Mouse (Mus musculus) embryonic facial prominence, embryonic 15.5 days (tissue): Measurements from ENCODE around the gene Nid2. TPM values are rescaled to one million over a fixed set of nuclear protein-coding genes. Genes with fewer than 3 reads are reported as not detected.

ENCODE experiments used
- ATAC-seq: fragments of 200-750 bp; cut with Nextera tagmentation; 2 replicates; pipeline ENCODE4 v1.8.0; 2017; ENCODE audit warnings: low read depth, moderate TSS enrichment; ENCODE audit not compliant: insufficient number of reproducible peaks, low FRiP score, low TSS enrichment
- H3K27ac ChIP-seq: fragments of 300-500 bp; sonication (generic); replicated peaks from 2 replicates; pipeline ENCODE4 v1.5.1; 2015; ENCODE audit warnings: mild to moderate bottlenecking, inconsistent platforms
- H3K27me3 ChIP-seq: fragments of 300-500 bp; sonication (generic); 2 replicates; pipeline ENCODE4 v1.6.1; 2015; ENCODE audit warnings: inconsistent platforms
- H3K36me3 ChIP-seq: fragments of 300-500 bp; sonication (generic); 2 replicates; pipeline ENCODE4 v1.6.1; 2015; ENCODE audit warnings: mild to moderate bottlenecking, inconsistent platforms
- H3K4me1 ChIP-seq: fragments of 300-500 bp; sonication (generic); 2 replicates; pipeline ENCODE4 v1.6.1; 2015; ENCODE audit warnings: inconsistent platforms
- H3K4me2 ChIP-seq: fragments of 300-500 bp; sonication (generic); replicated peaks from 2 replicates; pipeline ENCODE4 v1.6.1; 2015; ENCODE audit warnings: mild to moderate bottlenecking, inconsistent platforms
- H3K4me3 ChIP-seq: fragments of 300-500 bp; sonication (generic); replicated peaks from 2 replicates; pipeline ENCODE4 v1.5.1; 2015; ENCODE audit warnings: mild to moderate bottlenecking, inconsistent platforms
- H3K9ac ChIP-seq: fragments of 300-500 bp; sonication (generic); 2 replicates; pipeline ENCODE4 v1.6.1; 2015; ENCODE audit warnings: inconsistent platforms
- H3K9me3 ChIP-seq: fragments of 300-500 bp; sonication (generic); replicated peaks from 2 replicates; pipeline ENCODE4 v1.6.1; 2016; ENCODE audit warnings: inconsistent platforms
- WGBS: fragments of 180-500 bp; shearing (Covaris S2); methylation state at CpG from one replicate; pipeline ENCODE4 v1.1.7; 2015; 5-methylcytosine and 5-hydroxymethylcytosine counted together
- polyA plus RNA-seq: library from polyadenylated mRNA; unstranded; fragments of >200 nt; fragmentation: Nextera tagmentation; extraction: Ambion mirVana; gene quantifications from 2 replicates; pipeline ENCODE4 v1.2.1, GENCODE M21; 2015

Nid2 gene
- polyA plus RNA-seq, 1 experiment from 2014 or later = 91.3 TPM

DNA sequence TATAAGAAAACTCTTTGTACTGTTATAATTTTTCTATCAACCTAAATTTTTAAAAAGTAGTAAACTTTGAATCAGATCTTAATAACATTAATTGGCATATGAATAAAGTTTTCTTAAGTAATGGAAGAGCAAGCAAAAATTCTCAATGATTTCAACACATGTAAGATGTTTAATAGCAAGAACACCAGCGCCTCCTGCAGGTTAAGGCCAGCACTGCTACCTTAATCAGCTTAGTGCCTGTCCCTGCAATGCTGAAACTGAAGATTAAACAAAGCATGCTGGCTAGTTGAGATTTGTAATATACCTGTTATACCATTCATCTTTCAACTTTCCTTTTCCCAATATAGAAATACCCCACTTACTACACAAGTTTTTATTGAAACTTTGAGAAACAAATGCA is 66.9 kb downstream of the Nid2 start:
- Histone ChIP-seq H3K27me3 (no peaks in the 10 kb centered on the region), H3K9ac (no peak overlapping the region), H3K27ac (no peak overlapping the region), H3K9me3 (no peaks in the 10 kb centered on the region), H3K36me3 (peaks cover 53% of the 10 kb centered on the region), H3K4me2 (no peak overlapping the region), H3K4me1 (0 out of 2 replicates have a peak, but pooled peaks cover 5% of the 10 kb centered on the region), H3K4me3 (no peak overlapping the region)
- 5% methylated on average over 1 of the region's 1 CpGs for WGBS
- no peak for ATAC-seq

DNA sequence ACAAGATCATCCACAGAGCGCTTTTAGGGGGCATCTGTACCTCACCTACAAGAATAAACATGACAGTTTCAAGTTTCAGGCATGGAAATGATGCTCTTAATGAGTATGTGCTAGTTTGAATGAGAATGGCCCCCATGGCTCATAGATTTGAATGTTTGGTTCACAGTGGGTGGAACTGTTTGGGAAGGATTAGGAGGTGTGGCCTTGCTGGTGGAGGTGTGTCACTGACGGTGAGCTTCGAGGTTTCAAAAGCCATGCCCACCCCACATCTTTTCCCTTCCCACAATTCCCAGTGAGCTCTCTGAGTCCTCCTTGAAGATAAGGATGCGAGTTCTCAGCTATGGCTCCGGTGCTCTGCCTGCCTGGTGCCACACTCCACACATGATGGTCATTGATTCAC is 70.6 kb downstream of the Nid2 start:
- Histone ChIP-seq H3K4me3 (no peak overlapping the region), H3K36me3 (peaks cover 20% of the 10 kb centered on the region), H3K27me3 (no peaks in the 10 kb centered on the region), H3K4me1 (peaks cover 13% of the 10 kb centered on the region), H3K4me2 (no peak overlapping the region), H3K9me3 (no peaks in the 10 kb centered on the region), H3K9ac (no peak overlapping the region), H3K27ac (no peak overlapping the region)
- no peak for ATAC-seq
- 99% methylated on average over 5 of the region's 5 CpGs for WGBS

DNA sequence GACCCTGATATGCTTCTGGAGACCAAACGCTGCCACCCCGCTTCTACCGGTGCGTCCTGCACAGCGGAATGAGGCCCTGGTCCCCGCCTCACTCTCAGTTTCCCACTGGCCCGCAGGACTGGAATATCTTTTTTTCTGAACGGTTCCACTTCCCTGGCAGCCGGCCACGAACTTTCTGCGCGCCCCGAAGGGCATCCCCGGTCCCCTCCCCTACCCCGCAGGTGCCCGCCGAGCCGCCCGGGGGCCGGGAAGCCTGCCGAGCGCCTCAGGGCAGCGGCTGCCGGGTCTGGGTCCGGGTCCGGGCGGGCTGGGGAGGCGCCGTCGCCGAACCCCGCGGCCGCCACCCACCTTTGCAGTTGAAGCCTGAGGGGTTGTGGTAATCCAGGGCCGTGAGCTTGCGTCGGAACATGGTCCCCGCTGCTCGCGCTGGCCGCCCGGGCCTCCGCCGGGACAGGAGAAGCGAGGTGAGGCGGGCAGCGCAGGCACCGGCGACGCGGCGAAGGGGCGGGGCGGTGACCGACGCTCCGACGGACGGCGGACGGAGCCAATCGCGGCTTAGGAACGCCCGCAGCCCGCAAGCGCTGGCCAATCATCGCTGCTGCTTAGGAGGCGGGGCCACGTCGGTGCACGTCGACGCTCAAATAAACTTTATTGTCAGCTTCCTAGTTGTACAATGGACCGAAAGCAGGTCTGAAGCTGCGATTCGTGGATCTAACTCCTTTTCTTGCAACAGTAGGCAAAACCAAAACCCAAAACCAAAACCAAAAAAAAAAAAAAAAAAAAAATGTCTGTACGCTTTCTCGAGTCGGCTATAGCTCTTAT is 72.5 kb downstream of the Nid2 start, which contains the start of gene Rtraf:
TSS of gene Rtraf (minus strand) at position 504 of the 822 bp plus-strand sequence.
- Histone ChIP-seq H3K4me1 (peaks cover 13% of the 10 kb centered on the region), H3K36me3 (peaks cover 18% of the 10 kb centered on the region), H3K27ac (peak within 1 kb of the TSS; percentile 84), H3K9me3 (no peaks in the 10 kb centered on the region), H3K4me3 (peak within 1 kb of the TSS; percentile 94), H3K9ac (peak within 1 kb of the TSS; percentile 96), H3K4me2 (peak within 1 kb of the TSS; percentile 72), H3K27me3 (no peaks in the 10 kb centered on the region)
- ATAC-seq = peak; percentile 99
- WGBS = under 1% methylated on average over 80 of the region's 80 CpGs

DNA sequence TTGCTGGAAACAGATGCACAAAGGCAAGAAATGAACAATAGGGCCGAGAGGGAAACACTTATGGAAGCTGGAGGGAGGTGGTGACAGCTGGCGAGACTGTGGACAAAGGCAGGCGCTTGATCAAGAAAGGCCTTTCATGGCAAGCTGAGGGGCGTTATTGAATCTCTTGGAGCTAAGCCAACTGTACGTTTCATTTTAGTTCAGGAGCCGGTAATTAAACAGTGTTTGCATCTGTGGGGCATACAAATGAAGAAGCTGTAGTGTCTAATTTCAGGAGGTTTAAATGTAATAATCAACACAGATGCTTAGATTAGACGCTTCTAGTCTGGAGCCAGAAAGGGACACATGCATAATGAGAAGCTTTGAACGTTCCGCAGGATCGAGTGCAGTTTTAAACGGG is 74.4 kb downstream of the Nid2 start:
- 50% methylated on average over 11 of the region's 11 CpGs for WGBS
- no peak for ATAC-seq
- Histone ChIP-seq H3K9ac (no peak overlapping the region), H3K36me3 (peaks cover 12% of the 10 kb centered on the region), H3K4me3 (no peak overlapping the region), H3K9me3 (no peaks in the 10 kb centered on the region), H3K4me1 (peaks cover 13% of the 10 kb centered on the region), H3K4me2 (no peak overlapping the region), H3K27ac (no peak overlapping the region), H3K27me3 (no peaks in the 10 kb centered on the region)

DNA sequence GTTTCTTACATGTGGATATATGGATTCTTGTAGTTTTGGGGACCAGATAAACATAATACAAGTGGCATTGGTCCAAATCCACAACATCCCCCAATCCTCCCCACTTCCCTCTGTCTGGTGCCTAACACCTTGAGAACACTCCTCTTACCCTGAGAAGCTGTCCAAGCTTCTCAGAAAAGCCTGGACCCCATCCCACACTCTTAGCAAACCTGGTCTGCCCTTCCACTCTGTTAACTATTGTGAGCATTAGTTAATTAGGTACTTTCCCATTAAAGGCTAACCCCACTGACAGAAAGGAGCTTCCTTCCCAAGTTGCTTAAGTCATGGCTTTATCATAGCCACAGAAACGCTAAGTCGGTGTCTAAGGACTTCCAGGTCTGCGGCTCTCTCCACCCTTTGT is 85.2 kb downstream of the Nid2 start:
- Histone ChIP-seq H3K36me3 (no peaks in the 10 kb centered on the region), H3K4me1 (peaks cover 4% of the 10 kb centered on the region; the same call in 1 of the 2 replicates), H3K27me3 (no peaks in the 10 kb centered on the region), H3K9me3 (no peaks in the 10 kb centered on the region), H3K9ac (no peak overlapping the region), H3K4me2 (no peak overlapping the region), H3K27ac (no peak overlapping the region), H3K4me3 (no peak overlapping the region)
- no peak for ATAC-seq
- WGBS = 83% methylated on average over 3 of the region's 3 CpGs

DNA sequence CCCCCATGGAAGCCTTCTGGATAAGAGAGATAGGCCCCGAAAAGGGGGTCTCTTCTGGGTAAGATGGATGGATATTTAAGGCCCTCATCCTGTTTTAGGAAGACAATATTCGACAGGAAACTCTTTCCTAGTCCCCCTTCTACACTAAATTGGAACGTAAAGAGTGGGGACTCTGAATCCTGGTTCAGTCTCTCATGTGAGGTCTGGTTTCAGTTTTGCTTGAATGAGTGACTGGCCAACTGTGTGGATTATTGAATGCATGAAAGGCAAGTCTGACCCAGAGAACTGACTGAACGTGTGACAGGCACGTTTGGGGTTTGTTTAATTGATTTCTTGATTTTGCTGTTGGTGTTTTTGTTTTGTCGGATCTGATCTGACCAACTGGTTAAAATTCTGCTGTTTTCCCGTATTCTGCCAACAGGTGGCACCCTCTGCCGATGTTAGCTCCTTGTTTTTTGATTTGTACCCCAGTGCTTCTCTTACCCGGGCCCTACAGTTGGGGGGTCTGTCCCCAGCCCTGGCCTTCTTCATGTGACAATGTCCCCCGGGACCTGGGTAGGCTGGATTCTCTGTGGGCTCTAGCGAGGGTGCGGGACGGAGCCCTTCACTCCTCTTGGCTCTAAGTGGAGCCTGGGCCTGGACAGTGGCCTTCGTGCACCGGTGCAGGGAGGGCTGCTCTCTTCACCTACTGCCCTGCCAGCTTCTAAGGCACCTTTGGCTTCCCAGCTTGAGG is 88.7 kb downstream of the Nid2 start:
- Histone ChIP-seq H3K9ac (no peak overlapping the region), H3K27me3 (no peaks in the 10 kb centered on the region), H3K4me3 (peak overlapping the region; percentile 26), H3K4me2 (peak overlapping the region; percentile 53), H3K36me3 (no peaks in the 10 kb centered on the region), H3K27ac (no peak overlapping the region), H3K4me1 (peaks cover 4% of the 10 kb centered on the region; the same call in 1 of the 2 replicates), H3K9me3 (no peaks in the 10 kb centered on the region)
- WGBS = 23% methylated on average over 15 of the region's 15 CpGs
- no peak; the same call in 1 of the 2 replicates for ATAC-seq

DNA sequence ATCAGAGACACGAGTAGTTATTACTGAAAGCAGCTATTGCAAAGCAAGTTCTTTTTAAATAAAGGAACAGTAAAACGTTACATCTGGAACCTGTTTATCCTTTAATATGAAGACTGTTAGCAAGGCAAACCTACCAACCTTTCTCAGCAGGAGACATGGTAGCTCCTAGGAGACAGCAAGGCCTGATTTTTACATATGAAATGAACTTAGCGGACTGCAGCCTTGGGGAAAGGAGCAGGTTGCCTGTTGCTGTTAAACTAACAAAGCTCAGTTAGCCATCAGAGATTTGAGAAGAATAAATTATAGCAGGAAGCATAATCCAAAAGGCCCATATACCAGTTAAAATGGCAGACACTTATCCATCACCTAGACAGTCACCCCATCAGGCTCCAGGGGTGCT is 102.4 kb downstream of the Nid2 start:
- Histone ChIP-seq H3K4me1 (no peaks in the 10 kb centered on the region), H3K27ac (no peak overlapping the region), H3K27me3 (no peaks in the 10 kb centered on the region), H3K4me2 (no peak overlapping the region), H3K36me3 (no peaks in the 10 kb centered on the region), H3K9me3 (no peaks in the 10 kb centered on the region), H3K4me3 (no peak overlapping the region), H3K9ac (no peak overlapping the region)
- ATAC-seq = no peak
- WGBS = 43% methylated on average over 3 of the region's 3 CpGs

DNA sequence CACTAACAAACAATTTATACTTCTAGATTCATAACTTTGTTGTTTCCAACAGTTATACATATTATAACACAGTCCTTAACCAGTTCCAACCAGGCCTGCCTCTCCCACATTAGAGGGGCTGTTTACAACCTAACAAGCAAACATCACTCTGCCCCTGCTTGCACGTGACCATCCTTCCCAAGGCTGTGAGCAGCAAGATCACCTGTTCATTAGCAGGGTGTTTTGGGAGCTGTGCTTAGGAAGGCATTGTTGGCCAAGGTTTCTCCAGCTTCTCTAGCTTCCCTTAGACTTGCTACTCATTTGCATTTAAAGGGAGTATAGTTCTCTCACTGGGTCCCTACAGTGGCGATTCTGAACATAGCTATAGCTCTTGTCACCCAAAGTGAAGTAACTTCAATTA is 107.2 kb downstream of the Nid2 start:
- no peak for ATAC-seq
- no peak overlapping the region for H3K4me3 ChIP-seq

DNA sequence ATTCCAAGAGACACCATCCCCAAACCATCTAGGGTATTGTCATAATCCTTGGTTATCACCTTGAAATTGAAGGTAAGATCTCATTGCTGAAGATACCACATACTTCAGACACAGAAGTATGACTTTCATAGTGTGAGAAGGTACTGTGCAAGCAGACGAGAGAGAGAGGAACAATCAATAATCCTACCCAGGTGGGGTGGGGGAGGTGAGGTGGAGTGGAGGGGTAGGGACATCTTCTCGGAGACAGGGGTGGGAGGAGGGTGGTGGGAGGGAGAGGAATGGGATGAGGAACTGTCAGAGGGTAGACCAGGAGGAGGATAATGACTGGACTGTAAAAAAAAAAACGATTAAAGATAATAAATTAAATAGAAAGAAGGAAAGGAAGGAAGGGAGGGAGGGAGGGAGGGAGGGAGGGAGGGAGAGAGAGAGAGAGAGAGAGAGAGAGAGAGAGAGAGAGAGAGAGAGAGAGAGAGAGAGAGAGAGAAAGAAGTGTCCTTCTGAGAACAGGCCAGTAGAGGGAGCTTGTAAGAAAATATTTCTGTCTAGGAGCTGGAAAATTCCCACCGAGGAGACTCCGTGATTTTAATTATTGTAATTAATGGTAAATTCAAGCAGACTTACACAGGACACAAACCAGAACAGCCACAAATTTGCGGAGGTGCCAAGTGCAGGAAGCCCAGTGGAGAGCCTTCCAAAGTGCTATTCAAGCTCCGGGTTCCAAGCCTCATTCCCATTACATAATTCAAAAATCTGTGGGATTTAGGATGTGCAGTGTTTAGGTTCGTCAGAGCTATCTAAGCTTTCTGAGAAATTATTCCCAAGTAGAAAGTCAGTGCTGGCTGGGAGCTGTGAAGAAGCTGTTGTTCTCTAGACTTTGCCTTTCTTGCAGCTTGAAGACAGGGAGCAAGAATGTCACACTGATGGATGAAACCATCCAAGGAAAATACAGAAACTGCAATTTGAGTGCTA is 108.0 kb downstream of the Nid2 start:
- H3K4me2 ChIP-seq = no peak overlapping the region
- H3K27me3 ChIP-seq = no peaks in the 10 kb centered on the region
- H3K9ac ChIP-seq = no peak overlapping the region
- no peaks in the 10 kb centered on the region for H3K36me3 ChIP-seq
- no peaks in the 10 kb centered on the region for H3K9me3 ChIP-seq
- no peak overlapping the region for H3K4me3 ChIP-seq
- WGBS = 35% methylated on average over 8 of the region's 8 CpGs
- no peak overlapping the region for H3K27ac ChIP-seq
- ATAC-seq = no peak
- no peaks in the 10 kb centered on the region for H3K4me1 ChIP-seq

More for the DNA sequence above, 107.2 kb downstream of the Nid2 start:
- H3K27me3 ChIP-seq = no peaks in the 10 kb centered on the region
- 71% methylated on average over 2 of the region's 2 CpGs for WGBS
- H3K27ac ChIP-seq = no peak overlapping the region
- H3K4me2 ChIP-seq = no peak overlapping the region
- H3K9me3 ChIP-seq = no peaks in the 10 kb centered on the region
- H3K9ac ChIP-seq = no peak overlapping the region
- H3K36me3 ChIP-seq = no peaks in the 10 kb centered on the region
- no peaks in the 10 kb centered on the region for H3K4me1 ChIP-seq

DNA sequence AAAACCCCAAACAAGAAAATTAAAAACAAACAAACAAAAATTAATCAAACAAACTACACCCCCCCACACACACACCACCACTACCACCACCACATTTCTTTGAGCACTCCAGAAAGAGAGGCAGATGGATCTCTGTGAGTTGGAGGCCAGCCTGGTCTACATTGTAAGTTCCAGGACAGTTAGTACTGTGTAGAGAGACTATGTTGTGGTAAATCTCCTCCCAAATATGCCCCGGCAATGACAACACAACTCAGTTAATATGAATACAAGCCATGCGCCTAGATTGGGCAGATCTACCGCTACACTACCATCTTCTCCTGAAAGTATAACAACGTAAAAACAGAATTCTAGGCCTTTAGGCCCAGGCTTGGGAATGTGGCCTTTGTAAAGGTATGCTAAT is 109.2 kb downstream of the Nid2 start:
- 94% methylated on average over 4 of the region's 4 CpGs for WGBS
- no peak for ATAC-seq
- Histone ChIP-seq H3K4me3 (no peak overlapping the region), H3K9me3 (no peaks in the 10 kb centered on the region), H3K36me3 (no peaks in the 10 kb centered on the region), H3K4me2 (no peak overlapping the region), H3K27me3 (no peaks in the 10 kb centered on the region), H3K27ac (no peak overlapping the region), H3K9ac (no peak overlapping the region), H3K4me1 (no peaks in the 10 kb centered on the region)
